Mouse (Mus musculus): ENCODE measurements at regions not wholly inside any gene's neighbourhood (a gene's known extent, or its start where the extent isn't known, plus 50 kb on each side); places are given as distances from the start of the nearest gene placed in this dataset.

DNA sequence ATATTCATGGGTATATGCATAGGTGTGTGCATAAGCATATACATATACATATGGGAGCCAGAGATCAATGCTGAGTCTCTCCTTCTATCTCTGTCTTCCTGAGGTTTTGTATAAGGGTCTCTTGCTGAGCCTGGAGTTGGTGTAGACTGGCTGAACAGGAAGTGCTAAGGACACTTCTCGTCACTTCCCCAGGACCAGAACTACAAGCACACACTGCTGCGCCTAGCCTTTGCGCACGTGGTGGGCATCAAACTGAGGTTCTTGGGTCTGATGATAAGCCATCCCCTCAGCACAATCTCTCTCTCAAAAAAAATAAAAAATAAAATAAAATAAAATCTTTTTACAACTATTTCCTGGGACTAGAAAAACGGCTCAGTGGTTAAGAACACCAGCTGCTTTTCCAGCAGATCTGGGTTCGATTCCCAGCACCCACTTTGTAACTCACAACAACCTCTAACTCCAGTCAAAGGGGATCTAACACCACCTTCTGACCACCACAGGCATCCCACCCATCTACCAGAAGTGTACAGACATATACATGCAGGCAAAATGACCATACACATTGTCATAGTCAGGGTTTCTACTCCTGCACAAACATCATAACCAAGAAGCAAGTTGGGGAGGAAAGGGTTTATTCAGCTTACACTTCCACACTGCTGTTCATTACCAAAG, 55.1 kb upstream of the Cpm start:
- H3K4me3 ChIP-seq (replicated peaks; ENCODE audit: control insufficient read depth, low read depth, low read length), result no peak overlapping the region
- TF ChIP-seq POLR2A (IDR thresholded peaks at IDR 0.05; ENCODE audit: borderline replicate concordance, control insufficient read depth, low read depth, low read length), result no peak
- no peak for TF ChIP-seq CTCF (IDR thresholded peaks at IDR 0.05; ENCODE audit: control insufficient read depth, insufficient read depth, low read length)
- 81% methylated on average over 6 of the region's 6 CpGs for WGBS
- no peak overlapping the region for H3K27ac ChIP-seq (ENCODE audit: control insufficient read depth, insufficient read depth, low read depth, low read length, poor library complexity)
- 0 out of 2 replicates have a peak, but pooled peaks cover 2% of the 10 kb centered on the region for H3K4me1 ChIP-seq (ENCODE audit: control insufficient read depth, insufficient read depth, low read length)

DNA sequence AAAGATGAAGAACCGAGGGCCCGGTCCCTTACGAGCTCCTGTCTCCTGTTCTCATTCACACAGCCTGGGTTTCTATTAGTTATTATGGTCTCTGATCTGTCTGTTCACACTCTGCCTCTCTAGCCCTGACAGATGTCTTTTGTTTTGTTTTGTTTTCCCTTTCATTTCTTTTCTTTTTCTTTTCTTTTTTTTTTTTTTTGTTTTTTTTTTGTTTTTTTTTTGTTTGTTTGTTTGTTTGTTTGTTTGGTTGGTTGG, 55.8 kb upstream of the Cpm start:
- no peak overlapping the region for H3K4me3 ChIP-seq (replicated peaks; ENCODE audit: control insufficient read depth, low read depth, low read length)
- H3K4me1 ChIP-seq (ENCODE audit: control insufficient read depth, insufficient read depth, low read length), result 0 out of 2 replicates have a peak, but pooled peaks cover 2% of the 10 kb centered on the region
- no peak overlapping the region for H3K27ac ChIP-seq (ENCODE audit: control insufficient read depth, insufficient read depth, low read depth, low read length, poor library complexity)
- no peak for TF ChIP-seq POLR2A (IDR thresholded peaks at IDR 0.05; ENCODE audit: borderline replicate concordance, control insufficient read depth, low read depth, low read length)
- TF ChIP-seq CTCF (IDR thresholded peaks at IDR 0.05; ENCODE audit: control insufficient read depth, insufficient read depth, low read length), result no peak
- WGBS, result 88% methylated on average over 3 of the region's 3 CpGs

GRCm38 (mm10) chr10:117572746-117573595, 56.3 kb upstream of the Cpm start:
- WGBS, result 79% methylated on average over 13 of the region's 13 CpGs
- H3K4me3 ChIP-seq (replicated peaks; ENCODE audit: control insufficient read depth, low read depth, low read length), result no peak overlapping the region
- no peak overlapping the region for H3K27ac ChIP-seq (ENCODE audit: control insufficient read depth, insufficient read depth, low read depth, low read length, poor library complexity)
- no peak for TF ChIP-seq POLR2A (IDR thresholded peaks at IDR 0.05; ENCODE audit: borderline replicate concordance, control insufficient read depth, low read depth, low read length)
- no peak for TF ChIP-seq CTCF (IDR thresholded peaks at IDR 0.05; ENCODE audit: control insufficient read depth, insufficient read depth, low read length)
- H3K4me1 ChIP-seq (ENCODE audit: control insufficient read depth, insufficient read depth, low read length), result 0 out of 2 replicates have a peak, but pooled peaks cover 2% of the 10 kb centered on the region

DNA sequence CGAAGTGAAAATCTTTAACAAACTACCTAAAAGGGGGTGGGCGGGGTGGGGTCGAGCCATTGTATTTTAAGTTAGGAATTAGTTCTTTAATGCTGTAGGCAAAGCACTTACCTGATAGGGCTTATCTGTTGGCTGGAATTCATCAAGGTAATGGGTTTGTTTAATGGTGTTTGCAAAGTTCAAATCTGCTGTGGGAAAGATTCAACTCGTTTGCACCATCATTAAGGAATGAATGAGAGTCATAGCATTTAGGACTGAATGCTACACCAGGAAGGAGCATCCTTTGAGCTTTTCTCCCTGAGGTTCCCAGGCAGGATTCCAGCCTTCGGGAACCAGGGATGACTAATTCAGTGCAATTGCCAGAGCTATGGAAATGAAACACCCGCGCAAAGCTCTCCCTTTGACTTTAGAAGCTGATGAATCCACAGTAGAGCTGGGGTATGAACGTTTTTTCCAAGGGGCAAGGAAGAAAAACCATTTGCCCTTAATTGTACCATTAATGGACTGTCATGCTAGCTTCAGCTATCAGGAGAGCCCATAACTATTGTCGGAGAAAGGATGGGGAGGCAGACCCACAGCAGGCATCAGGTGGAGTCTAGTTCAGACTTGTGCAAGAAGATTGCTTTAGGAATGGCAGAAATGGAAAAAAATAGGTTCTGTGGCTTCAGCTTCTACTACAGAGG, 57.3 kb upstream of the Cpm start:
- Histone ChIP-seq H3K4me1 (ENCODE audit: control insufficient read depth, insufficient read depth, low read length) (0 out of 2 replicates have a peak, but pooled peaks cover 2% of the 10 kb centered on the region), H3K4me3 (replicated peaks; ENCODE audit: control insufficient read depth, low read depth, low read length) (no peak overlapping the region), H3K27ac (ENCODE audit: control insufficient read depth, insufficient read depth, low read depth, low read length, poor library complexity) (no peak overlapping the region)
- TF ChIP-seq POLR2A (IDR thresholded peaks at IDR 0.05; ENCODE audit: borderline replicate concordance, control insufficient read depth, low read depth, low read length) (no peak), CTCF (IDR thresholded peaks at IDR 0.05; ENCODE audit: control insufficient read depth, insufficient read depth, low read length) (no peak)
- 33% methylated on average over 9 of the region's 9 CpGs for WGBS

- 0 out of 2 replicates have a peak, but pooled peaks cover 2% of the 10 kb centered on the region for H3K4me1 ChIP-seq (ENCODE audit: control insufficient read depth, insufficient read depth, low read length)
- peak overlapping the region; percentile 33 for H3K4me3 ChIP-seq (replicated peaks; ENCODE audit: control insufficient read depth, low read depth, low read length)
- H3K27ac ChIP-seq (ENCODE audit: control insufficient read depth, insufficient read depth, low read depth, low read length, poor library complexity), result no peak overlapping the region
- WGBS, result 2% methylated on average over 27 of the region's 27 CpGs
- TF ChIP-seq POLR2A (IDR thresholded peaks at IDR 0.05; ENCODE audit: borderline replicate concordance, control insufficient read depth, low read depth, low read length), result no peak
- no peak for TF ChIP-seq CTCF (IDR thresholded peaks at IDR 0.05; ENCODE audit: control insufficient read depth, insufficient read depth, low read length)
These were observed 58.1 kb upstream of the Cpm start for GRCm38 (mm10) chr10:117570971-117571861.

DNA sequence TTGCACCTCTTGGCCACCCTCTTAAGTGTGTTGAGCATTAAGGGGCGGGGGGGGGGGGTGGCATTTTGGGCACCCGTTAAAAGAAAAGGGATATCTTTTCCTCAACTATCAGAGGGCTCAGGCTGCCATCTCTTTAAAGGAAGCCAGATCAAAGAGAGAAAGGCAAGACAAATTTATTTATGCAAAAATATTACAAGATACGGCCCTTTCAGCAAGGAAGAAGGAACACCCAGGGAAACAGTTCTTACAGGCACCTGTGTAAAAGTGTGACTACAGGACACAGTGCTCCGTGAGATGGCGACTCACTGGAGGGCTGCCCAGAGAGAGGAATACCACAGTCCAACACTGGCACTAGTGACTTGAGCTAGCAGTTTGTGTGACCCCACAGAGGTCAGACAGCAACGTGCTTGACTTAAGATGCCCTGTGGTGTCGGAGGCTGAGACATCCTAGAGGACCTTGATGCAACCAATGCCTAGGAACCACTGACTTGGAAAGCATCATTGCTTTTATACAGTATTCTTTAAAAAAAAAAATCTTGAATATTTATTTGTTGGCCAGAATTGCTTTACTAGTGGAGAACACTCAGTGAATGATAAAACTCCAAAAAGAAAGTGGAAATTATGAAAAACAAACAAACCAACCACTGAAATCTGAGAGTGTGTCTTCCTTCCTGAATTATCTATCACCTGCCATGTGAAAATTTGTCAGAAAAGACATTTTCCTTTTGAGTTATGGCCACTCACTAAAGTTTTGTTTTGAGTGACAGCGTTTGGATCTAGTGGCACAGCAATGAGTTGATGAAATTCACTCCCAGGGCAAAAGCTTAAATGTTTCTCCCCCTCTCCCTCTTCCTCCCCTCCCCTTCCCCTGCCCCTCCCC, 59.0 kb upstream of the Cpm start:
- no peak overlapping the region for H3K4me3 ChIP-seq (replicated peaks; ENCODE audit: control insufficient read depth, low read depth, low read length)
- 0 out of 2 replicates have a peak, but pooled peaks cover 2% of the 10 kb centered on the region for H3K4me1 ChIP-seq (ENCODE audit: control insufficient read depth, insufficient read depth, low read length)
- no peak overlapping the region for H3K27ac ChIP-seq (ENCODE audit: control insufficient read depth, insufficient read depth, low read depth, low read length, poor library complexity)
- WGBS, result 57% methylated on average over 8 of the region's 8 CpGs
- TF ChIP-seq CTCF (IDR thresholded peaks at IDR 0.05; ENCODE audit: control insufficient read depth, insufficient read depth, low read length), result no peak

Measured in bone marrow, adult 2 months (tissue).